Mouse (Mus musculus) G1E (cell line): ENCODE measurements around the gene 1810030O07Rik. TPM values are rescaled to one million over a fixed set of nuclear protein-coding genes. Genes with fewer than 3 reads are reported as not detected.

ENCODE experiments used
- polyA plus RNA-seq: library from polyadenylated mRNA; stranded (reverse); fragments of >175 nt; gene quantifications from 2 replicates; pipeline ENCODE4 v1.2.3, GENCODE M21; 2012
- total RNA-seq, 2 experiments: library from RNA; stranded (forward) in 1 of 2; stranded (reverse) in 1 of 2; fragments of 200-1000 nt in 1 of 2; fragments of >200 nt in 1 of 2; fragmentation: Nextera tagmentation in 1 of 2; gene quantifications; 2 replicates each; pipeline ENCODE4 v1.2.3; 2014 to 2017

The 1810030O07Rik gene
- total and polyA plus RNA-seq, 3 experiments: 4.7 to 55.9 (median 41.0) TPM

Other genes with a start within 250 kb of the 1810030O07Rik start
- 54.0 and 56.2 TPM in 2 replicates for gene Atp6ap2, start 85.9 kb downstream of the 1810030O07Rik start, total RNA-seq (2014; fragmentation: Nextera tagmentation)
- 122 and 137 TPM in 2 replicates for gene Atp6ap2, start 85.9 kb downstream of the 1810030O07Rik start, total RNA-seq (2017)
- gene Atp6ap2, start 85.9 kb downstream of the 1810030O07Rik start, polyA plus RNA-seq: 0.90 and 1.5 TPM in 2 replicates
- 74.7 and 81.1 TPM in 2 replicates for gene Med14, start 88.4 kb upstream of the 1810030O07Rik start, total RNA-seq (2014; fragmentation: Nextera tagmentation)
- 20.6 and 22.8 TPM in 2 replicates for gene Med14, start 88.4 kb upstream of the 1810030O07Rik start, total RNA-seq (2017)
- gene Med14, start 88.4 kb upstream of the 1810030O07Rik start, polyA plus RNA-seq: 4.5 and 4.7 TPM in 2 replicates